Mouse (Mus musculus) brain, embryonic 14.5 days (tissue): Measurements from ENCODE around the gene Ifi207.
"Not testable (repeated sequence)": the region's sequence is repeated elsewhere in the genome, so short reads cannot be mapped to it uniquely, and the experiment has no call there.

Experiments
- CTCF ChIP-seq: fragments of 200-500 bp; IDR thresholded peaks from 2 replicates; pipeline ENCODE4 v1.5.1; 2012; ENCODE audit warnings: inconsistent platforms, mild to moderate bottlenecking, moderate library complexity, borderline replicate concordance; ENCODE audit not compliant: insufficient read depth, insufficient read length; ENCODE audit errors: extremely low read depth
- POLR2A ChIP-seq: fragments of 200-500 bp; IDR thresholded peaks from 2 replicates; pipeline ENCODE4 v1.6.1; 2012; ENCODE audit warnings: mild to moderate bottlenecking, inconsistent platforms, borderline replicate concordance; ENCODE audit not compliant: poor library complexity, insufficient read depth, insufficient read length, severe bottlenecking; ENCODE audit errors: extremely low read depth

GRCm38 (mm10) chr1:173673458-173674097 lies 68.0 kb downstream of the Ifi207 start, which contains the start of gene Ifi208:
- TF ChIP-seq CTCF, POLR2A: not testable (repeated sequence)
